Mouse (Mus musculus): ENCODE measurements at regions not wholly inside any gene's neighbourhood (a gene's known extent, or its start where the extent isn't known, plus 50 kb on each side); places are given as distances from the start of the nearest gene placed in this dataset.

DNA sequence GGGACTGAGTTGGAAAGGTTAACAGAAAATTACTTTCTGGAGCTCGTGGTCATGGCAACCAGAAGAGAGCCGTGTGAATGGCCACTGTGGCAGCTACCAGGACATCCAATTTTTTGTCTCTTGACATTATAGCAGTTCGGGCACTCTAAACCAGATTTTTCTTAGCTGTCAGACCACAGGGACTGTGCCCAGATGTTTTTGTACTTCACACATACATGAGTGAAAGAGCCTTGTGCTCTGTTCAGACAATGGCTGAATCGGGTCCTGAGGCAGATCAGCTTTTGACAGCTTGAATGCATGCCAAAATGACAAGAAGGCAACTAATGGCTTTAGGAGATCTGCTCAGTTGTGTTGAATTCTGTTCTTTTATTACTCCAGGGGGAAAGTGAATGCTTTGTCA is 505.2 kb upstream of the Pdzrn3 start:
- DNase-seq (ENCODE audit: low read depth, low spot score), result no peak

DNA sequence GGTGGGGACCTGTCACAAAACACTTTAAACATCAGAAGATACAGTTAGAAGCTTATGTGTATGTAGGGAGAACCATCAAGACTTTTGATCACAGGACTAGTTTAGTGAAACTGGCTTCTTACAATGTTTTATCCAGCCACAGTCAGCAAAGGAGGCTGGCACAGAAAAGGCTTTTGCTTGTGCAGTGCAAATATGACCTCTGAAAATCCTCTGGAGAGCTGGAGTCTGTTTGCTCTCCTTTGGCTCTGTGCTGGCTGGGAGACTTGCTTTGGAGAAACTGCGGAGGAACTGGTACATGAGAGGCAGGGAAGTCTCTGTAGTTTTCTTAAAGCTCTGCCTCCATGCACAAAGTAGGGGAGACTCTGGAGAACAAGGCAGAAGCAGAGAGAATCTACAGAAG is 497.2 kb upstream of the Pdzrn3 start:
- DNase-seq (ENCODE audit: low read depth, low spot score), result no peak

DNA sequence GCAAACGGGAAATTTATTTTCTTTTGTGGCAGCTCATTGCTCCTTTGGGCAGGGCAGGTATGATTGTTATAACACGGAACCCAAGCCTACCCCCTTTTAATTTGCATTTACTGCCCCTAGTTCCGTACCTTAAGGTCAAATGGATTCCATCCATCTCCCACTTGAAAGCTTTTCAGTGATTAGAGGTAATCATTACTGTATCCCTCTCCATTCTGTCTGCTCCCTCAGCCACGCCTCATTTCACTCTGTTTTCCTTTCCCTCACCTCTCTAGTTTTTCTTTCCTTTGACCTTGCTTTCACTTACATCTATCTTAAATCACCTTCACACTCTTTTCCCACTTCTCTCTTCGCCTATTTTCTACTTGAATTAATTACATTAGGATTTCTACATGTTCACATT is 481.2 kb upstream of the Pdzrn3 start:
- no peak for DNase-seq (ENCODE audit: low read depth, low spot score)

DNA sequence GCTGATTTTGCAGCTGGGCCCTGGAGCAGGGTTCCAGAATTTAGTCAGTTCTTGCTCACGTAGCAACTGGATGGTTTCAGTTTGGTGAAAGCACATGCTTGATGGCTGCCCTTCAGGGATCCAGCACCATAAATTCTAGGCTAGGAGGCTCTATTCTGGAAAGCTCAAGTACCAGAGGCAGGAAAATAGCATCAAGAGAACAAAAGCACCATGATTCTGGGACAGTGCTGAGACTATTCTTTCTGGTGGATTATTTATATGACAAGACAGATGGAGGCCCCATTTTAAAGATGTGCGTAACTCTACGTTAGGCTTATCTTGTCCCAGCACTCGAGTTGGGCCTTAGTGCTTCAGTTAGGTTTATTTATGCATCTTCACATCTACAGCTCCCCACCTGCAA is 463.0 kb upstream of the Pdzrn3 start:
- no peak for DNase-seq (ENCODE audit: low read depth, low spot score)

DNA sequence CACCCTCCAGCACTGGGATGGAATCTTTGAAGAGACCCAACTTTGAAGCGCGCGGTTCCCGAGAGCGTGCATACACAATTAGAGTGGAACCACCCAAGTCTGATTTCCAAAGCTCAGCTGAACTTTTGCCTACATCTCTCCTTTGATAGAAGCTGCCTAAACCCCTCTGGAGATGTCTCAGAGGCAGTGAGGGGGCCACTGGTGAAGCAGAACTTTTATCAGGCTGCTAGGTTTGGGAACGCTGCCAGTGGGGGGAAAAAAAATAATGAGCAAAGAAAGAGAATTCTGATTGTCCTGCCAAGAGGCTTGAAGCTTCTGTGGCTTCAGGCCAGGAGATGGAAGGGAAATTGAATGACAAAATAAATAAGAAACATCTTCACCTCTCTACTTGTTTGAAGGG is 459.9 kb upstream of the Pdzrn3 start:
- DNase-seq (ENCODE audit: low read depth, low spot score), result no peak

DNA sequence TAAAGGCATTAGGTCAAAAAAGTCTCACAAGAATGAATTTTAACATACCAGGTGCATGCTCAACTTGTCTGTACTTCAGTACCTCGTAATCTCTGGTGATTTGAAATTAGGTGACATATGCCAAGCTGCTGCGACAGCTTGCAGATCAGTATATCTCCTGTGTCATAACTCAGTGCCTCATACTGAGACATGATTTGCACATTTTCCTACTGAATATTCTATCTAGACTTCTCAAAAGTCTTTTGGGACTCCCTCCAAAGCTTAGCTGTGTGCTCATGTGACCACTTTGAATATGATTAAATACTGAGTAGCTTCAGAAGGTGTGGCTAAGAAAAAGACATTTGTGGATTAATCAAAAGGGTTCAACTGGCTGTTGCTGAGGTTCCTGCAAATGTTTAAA is 416.3 kb upstream of the Pdzrn3 start:
- no peak for DNase-seq (ENCODE audit: low read depth, low spot score)

DNA sequence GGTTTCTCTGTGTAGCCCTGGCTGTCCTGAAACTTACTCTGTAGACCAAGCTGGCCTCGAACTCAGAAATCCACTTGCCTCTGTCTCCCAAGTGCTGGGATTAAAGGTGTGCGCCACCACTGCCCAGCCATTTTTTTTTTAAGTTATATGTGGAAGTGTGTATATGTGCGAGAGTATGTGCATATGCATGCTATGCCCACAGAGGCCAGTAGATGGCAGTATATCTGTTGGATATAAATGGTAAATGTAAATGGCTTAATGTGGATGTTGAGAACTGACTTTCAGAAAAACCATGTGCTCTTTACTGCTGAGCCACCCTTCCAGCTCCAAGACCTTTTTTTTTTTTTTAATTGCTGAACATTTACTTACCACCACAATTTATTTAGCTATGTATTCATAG is 400.2 kb upstream of the Pdzrn3 start:
- no peak for DNase-seq (ENCODE audit: low read depth, low spot score)

DNA sequence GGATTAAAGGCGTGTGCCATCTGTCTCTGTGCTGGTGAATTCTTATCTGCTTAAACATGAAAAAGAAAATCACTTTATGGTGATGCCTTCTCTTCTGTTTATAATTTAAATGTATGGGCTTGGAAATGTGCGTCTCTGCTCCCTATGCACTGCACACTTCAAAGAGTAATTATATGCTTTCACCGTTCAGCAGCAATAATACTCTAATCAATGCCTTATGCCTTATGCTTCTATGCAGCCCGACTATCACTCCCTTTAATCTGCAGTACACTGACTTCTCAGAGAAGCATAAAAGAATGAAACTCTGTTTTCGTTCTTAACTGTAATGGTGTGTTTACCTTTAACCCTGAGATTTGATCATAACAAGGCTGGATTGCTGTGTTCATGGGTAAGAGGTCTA is 395.5 kb upstream of the Pdzrn3 start:
- DNase-seq (ENCODE audit: low read depth, low spot score), result no peak

DNA sequence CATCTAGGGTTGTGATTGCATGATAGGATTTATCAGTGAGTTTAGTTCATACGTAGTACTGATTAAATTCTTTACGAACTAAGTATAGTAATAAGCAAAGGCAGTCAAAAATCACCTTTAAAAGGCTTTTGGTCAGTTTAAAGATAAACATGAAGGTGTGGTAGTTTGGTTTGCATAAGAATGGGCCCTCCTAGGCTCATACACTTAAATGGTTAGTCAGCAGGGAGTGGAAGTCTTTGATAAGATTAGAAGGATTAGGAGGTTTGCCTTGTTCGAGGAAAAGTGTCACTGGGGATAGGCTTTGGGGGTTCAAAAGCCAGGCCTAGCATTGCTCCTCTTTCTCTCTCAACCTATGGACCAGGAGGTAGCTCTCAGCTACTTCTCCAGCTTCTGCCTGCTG is 357.4 kb upstream of the Pdzrn3 start:
- DNase-seq (ENCODE audit: low read depth, low spot score), result no peak

DNA sequence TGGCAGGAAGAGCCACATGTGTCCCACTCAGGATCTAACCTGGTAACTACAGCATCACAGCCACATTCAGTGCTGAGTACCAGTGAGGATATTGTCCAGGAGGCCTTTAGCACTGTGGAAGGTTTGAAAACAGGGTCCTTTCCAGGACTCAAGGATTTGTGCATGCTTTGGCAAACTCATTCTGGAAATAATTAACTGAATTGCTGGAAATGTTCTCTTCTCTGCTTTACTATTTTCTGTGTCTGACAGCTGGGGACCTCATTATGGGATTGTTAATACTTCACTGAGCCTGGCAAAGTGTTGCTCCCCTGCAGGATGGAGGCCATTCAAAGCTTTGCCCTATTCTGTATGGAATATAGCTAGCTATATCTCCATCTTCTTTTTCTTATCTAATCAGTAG is 342.8 kb upstream of the Pdzrn3 start:
- no peak for DNase-seq (ENCODE audit: low read depth, low spot score)

DNA sequence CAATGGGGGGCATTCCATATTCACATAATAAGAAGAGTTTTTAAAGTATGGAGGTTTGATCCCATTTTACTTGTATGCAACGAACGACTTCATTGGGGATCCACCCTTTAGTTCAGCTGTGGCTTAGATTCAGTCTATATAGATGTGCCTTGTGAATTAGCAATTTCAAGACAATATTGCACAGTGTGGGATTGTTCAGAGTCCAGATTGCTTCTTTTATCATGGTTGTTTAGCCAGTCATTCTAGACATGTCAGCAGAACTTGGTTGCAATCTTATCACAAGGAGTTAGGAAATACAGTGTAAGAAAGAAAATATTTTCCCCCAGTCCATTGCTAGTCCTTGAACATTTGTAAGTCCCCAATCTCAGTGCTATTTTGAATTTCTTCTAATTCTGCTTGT is 312.0 kb upstream of the Pdzrn3 start:
- DNase-seq (ENCODE audit: low read depth, low spot score), result no peak

DNA sequence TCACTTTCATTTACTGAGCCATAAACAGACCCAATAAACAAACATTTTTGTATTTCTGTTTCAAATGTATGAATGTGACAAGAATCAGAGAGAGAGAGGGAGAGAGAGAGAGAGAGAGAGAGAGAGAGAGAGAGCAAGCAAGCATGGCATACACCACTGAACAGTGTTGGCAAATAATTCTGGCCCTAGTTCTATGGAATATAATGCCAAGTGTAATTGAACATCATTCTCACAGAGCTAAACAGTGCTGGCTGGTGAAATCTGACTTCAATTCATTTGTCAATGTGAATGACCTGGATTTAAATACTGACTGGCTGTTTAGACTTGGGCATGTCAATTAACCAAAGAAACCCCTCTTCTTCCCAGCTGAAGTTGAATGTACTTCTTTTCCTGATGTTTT is 308.9 kb upstream of the Pdzrn3 start:
- no peak for DNase-seq (ENCODE audit: low read depth, low spot score)

DNA sequence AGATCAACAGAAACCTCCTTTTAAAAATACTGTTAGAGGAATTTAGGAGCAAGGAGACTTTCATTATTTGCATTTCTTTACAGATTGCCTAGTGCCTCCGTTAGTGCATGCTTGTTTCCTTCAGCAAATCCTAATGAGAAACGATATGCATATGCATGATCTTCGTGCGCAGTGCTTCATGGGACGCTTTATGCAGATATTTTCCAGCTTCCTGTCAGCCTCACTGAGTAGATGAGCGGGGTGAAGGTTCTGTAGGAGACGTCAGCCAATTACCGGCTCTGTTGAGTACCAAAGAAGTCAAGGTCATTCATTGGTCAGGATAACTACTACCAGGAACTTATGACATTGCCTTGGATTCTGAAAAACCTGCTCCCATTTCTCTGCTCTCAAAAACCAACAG is 308.0 kb upstream of the Pdzrn3 start:
- DNase-seq (ENCODE audit: low read depth, low spot score), result no peak

DNA sequence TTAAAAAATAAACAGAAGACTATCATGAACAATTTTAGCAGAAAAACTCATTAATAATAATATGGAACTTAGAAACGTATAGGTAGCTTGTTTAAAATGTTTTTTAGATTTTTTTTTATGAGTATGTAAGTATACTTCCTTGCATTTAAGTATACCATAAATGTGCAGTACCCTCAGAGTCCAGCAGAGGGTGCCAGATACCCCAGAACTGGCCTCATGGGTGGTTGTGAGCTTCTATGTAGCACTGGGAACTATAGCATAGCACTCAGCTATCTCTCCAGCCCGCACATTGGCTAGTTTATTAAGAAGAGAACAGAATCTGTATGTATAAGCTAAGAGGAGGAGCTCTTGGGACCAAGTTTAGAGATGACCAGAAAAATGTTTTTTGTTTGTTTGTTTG is 306.7 kb upstream of the Pdzrn3 start:
- no peak for DNase-seq (ENCODE audit: low read depth, low spot score)

DNA sequence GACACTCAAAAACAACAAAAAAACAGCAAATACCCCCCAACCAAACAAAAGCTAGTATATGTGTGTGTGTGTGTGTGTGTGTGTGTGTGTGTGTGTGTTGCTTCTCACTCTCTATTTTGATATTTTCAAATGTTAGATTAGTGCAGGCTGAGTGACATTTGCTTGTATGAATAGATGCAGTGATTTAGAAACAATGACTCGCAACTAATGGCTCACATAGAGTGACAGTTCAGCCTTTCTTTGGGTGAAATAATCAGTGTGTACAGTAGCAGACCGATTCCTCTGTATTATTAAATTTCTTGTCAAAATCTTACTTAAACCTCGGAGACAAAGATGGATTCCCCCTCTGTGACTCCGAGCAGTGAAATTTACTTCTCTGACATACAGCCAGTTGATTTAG is 297.1 kb upstream of the Pdzrn3 start:
- DNase-seq (ENCODE audit: low read depth, low spot score), result no peak

DNA sequence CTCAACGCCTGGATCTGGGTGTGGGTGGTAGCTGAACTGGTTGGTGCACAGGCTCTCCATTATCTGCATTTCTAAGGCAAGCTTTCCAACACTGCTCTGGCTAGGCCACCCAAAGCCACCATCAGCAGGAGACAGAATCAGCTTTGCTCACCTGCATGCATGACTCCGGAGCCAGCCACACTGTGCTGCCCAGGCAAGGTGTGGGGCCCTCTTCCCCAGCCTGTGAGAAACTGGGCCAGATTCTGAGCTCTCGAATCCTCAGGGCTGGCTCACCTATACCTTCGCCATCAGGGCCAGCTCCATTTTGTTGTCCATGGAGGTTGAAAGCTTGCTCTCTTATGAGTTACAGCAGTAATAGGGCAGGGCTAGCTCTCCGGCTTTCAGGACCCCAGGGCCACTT is 293.1 kb upstream of the Pdzrn3 start:
- DNase-seq (ENCODE audit: low read depth, low spot score), result no peak

DNA sequence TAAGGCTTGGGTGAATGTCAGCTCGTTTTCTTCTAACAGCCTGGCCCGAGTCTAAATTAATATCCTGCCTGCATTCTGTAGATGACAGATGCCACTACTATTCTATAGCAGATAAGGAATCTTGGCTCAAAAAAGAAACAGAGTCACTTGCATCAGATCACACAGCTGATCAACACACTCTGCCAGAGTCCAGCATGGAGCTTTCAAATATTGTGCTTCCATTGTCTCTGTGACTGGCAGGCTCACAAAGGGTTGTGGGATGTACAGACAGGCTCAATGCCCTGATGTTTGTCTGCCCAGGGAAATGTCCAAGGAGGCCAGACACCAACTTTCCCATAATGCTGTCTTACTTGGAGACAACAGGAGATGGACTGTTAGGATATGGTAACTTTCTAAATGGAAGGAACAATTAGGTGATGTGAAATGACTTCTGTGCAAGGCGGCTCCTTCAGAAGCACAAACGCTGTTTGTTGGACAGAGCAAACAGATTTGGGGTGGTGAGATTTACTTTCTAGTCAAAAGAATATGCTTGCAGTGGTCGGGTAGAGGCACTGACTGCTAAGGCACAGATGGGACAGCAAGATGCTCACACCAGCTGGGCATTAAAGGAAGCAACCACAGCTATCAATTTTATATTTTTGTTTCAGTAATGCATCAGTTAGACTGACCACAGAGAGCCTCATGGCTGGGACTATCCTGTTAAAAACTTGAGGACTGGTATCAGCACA is 291.6 kb upstream of the Pdzrn3 start:
- no peak for DNase-seq (ENCODE audit: low read depth, low spot score)

DNA sequence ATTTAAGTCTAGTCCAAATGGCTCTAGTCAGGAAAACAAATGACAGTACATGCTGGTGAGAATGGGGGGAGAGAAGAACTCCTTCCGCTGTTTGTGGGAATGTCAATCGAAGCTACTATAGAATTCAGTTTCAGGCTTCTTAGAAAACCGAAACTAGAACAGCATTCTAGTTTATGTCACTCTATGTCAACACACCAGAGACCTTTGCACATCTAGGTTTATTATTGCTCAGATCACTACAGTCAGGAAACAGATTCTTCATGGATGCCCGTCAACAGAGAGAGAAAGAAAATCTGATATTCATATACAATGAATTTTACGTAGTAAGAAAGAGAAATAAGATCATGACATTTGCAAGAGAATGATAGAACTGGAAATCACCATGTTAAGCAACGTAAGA is 276.7 kb upstream of the Pdzrn3 start:
- DNase-seq (ENCODE audit: low read depth, low spot score), result no peak

DNA sequence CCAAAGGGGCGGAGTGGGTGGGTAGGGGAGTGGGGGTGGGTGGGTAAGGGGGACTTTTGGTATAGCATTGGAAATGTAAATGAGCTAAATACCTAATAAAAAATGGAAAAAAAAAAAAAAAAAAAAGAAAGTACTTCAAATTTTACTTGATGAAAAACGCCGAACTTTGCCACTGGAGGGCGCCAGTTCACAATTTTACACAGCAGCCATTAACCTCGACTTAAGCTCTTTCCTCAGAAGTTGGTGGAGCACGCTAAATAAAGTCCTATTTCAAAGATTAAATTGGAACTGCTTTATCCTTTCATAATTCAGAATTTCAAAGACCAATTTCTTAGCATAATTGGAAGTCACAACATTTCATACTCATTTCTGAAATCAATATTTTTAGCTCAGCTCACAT is 272.7 kb upstream of the Pdzrn3 start:
- peak; percentile 15 for DNase-seq (ENCODE audit: low read depth, low spot score)

DNA sequence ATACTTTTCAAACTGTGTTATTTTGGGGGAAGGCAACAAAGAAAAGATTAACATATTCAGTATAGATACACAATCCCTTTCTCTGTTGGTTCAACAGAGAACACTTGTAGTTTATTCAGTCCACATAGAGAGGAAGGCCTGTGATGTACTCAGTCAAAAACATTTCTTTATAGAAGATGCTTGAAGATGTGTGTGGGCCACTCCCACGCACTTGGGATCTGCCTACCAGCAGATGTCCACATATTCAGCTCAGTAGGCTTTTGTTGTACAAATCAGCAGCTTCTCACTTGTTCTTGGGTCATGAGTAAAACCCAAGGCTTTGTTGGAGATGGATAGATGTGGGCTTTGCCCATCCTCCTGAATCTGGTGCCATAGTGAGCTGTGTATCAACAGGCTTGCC is 239.6 kb upstream of the Pdzrn3 start:
- DNase-seq (ENCODE audit: low read depth, low spot score), result no peak

DNA sequence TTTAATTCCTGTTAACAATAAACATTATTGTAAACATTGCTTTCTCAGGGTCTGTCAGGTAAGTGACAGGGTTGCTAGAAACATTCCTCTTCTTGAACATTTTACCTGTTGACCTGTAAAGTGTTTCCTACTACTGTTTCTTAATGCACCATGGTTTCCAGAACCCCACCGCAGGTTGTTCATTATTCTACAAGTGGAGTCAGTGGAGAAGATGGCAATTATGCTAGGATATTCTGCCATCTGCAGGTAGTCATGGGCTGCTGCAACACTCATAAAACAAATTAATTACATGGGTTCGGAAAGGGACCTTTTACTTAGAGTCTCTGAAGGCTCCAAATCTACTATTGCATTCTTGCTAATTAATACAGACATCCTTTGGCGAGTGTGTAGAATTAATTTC is 239.1 kb upstream of the Pdzrn3 start:
- peak; percentile 1 for DNase-seq (ENCODE audit: low read depth, low spot score)

DNA sequence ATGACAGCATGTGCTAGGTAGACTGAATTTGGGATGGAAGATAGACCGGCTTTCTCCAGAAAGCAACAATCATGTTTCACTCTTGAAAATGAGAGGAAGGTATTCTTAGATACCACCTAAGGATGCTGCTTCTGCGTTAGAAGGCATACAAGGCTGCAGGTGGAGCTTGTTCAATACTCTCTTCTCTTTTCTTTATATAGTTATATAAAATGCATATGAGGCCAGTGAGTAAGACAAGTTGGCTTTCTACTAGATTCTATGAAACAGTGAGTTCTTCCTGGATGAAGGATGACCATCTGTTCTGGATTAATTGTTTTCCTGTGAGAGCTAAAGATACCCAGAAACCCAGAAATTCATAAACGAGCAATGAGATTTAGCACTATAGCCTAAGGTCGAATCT is 231.3 kb upstream of the Pdzrn3 start:
- no peak for DNase-seq (ENCODE audit: low read depth, low spot score)

DNA sequence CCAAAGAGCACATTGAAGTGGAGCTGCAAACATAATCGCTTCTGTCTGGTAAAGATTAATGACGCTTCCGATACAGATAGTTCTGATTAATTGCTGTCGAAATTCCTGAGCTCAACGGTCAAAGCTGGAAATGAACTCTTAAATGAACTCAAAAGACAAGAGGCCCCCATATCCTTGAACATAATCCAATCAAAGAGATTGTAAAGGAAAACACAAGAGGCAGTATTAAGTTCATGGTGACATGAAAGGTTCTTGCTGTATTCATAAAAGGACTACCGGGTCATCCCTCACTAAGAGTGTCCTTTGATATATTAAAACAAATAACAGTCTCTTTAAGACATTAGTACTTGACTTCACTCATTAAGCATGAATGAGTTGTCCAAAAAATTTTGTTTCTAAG is 225.4 kb upstream of the Pdzrn3 start:
- no peak for DNase-seq (ENCODE audit: low read depth, low spot score)

DNA sequence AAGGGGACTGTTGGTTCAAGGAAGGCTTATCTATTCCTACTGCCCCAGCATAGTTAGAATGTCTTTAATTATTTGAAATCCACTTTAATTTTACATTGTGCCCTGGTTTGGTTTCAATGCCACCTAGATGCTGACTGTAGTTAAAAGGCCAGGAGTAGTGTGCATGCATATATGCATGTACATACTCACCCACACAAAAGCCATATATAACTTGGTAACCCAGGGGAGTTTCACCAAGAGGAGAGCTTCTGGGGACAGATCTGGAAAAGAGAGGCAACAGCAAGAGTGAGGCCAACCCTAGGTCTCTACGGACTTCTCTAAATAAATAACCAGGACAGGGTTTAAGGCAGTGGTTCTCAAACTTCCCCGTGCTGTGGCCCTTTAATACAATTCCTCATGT is 219.3 kb upstream of the Pdzrn3 start:
- DNase-seq (ENCODE audit: low read depth, low spot score), result no peak

Measured in retina, adult 2 months (tissue).